Comparison of ENCODE assay signal across 17 mouse cellular contexts in genomic region chr5:131431896-131432295, GRCm38 (mm10).
"Had no signal": no experiment of that assay in that cellular context is flagged by ENCODE, and none has a peak within 500 bp of the region (broad histone marks: within the 10 kb centered on the region; RNA-seq: fewer than 3 reads in every experiment).

No protein-coding gene starts in this region.

- H3K9me3 ChIP-seq: liver, embryonic 13.5 days; midbrain, embryonic 12.5 days; midbrain, embryonic 15.5 days; neural tube, embryonic 12.5 days; neural tube, embryonic 15.5 days had no signal

- ATAC-seq: midbrain, embryonic 15.5 days had no signal

- H3K27me3 ChIP-seq: liver, embryonic 13.5 days; neural tube, embryonic 12.5 days; neural tube, embryonic 15.5 days had no signal

- H3K27ac ChIP-seq: liver, embryonic 13.5 days; midbrain, embryonic 12.5 days; midbrain, embryonic 15.5 days; neural tube, embryonic 12.5 days; neural tube, embryonic 15.5 days had no signal

- H3K4me2 ChIP-seq: liver, embryonic 13.5 days; midbrain, embryonic 12.5 days; midbrain, embryonic 15.5 days; neural tube, embryonic 12.5 days; neural tube, embryonic 15.5 days had no signal

- H3K9ac ChIP-seq: liver, embryonic 13.5 days; midbrain, embryonic 12.5 days; midbrain, embryonic 15.5 days; neural tube, embryonic 12.5 days; neural tube, embryonic 15.5 days had no signal

- H3K36me3 ChIP-seq: liver, embryonic 13.5 days; neural tube, embryonic 15.5 days had no signal

- H3K4me1 ChIP-seq: liver, embryonic 13.5 days; neural tube, embryonic 12.5 days had no signal

- DNase-seq: kidney, adult 9 months; kidney, postnatal 14 days; kidney, postnatal 4 days; left cerebral cortex, postnatal 4 days; liver, embryonic 13.5 days; lung, adult 2 months; lung, postnatal 14 days; lung, postnatal 4 days; retina, postnatal 1 day; right cerebral cortex, postnatal 25 days; spleen, adult 18-20 months; thymus, adult 18-20 months; thymus, postnatal 4 days had no signal

- H3K4me3 ChIP-seq: liver, embryonic 13.5 days; midbrain, embryonic 12.5 days; midbrain, embryonic 15.5 days; neural tube, embryonic 12.5 days; neural tube, embryonic 15.5 days had no signal
